Mouse (Mus musculus): Measurements from ENCODE around the gene Slc25a45. TPM values are rescaled to one million over a fixed set of nuclear protein-coding genes. Genes with fewer than 3 reads are reported as not detected.

Gene Slc25a45
- polyA plus RNA-seq, 1 experiment: 57.9 TPM

DNA sequence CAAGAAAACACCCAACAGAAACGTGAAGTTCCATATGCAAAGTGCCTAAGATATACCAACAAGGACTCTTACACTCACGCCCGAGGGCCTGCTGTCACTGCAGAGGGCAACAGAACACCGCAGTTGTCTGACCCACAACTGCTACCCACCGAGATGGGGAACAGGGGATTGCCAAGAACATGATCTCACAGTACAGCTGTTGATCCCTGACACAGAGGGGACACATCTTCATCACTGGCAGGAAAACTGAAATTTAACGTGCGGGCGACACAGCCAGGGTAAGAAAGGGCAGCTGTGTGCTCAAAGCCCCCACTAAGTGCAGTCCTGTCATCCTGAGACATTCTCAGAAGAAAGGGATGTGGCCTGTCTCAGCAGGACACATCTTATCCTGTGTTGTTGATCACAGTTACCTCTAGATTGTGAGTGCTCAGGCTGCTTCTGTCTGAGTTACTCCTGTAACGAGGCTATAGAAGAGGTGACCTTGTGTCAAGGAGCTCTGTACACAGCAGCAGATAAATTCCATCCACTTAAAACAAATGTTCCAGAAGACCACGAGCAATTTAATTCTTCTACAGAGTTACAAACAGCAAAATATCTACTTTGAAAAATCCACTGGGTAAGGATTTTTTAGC is 40.6 kb upstream of the Slc25a45 start:
- TF ChIP-seq POLR2A (IDR thresholded peaks at IDR 0.05; ENCODE audit: control insufficient read depth, extremely low read depth, insufficient read depth, low read length, poor library complexity): no peak
- no peak for TF ChIP-seq CTCF (IDR thresholded peaks at IDR 0.05; ENCODE audit: borderline replicate concordance, control insufficient read depth, extremely low read depth, insufficient read depth, low read length, poor library complexity)
- DNase-seq: no peak
- peaks cover 30% of the 10 kb centered on the region for H3K4me1 ChIP-seq (replicated peaks; ENCODE audit: control insufficient read depth, insufficient read depth, low read length)
- no peak overlapping the region for H3K27ac ChIP-seq (ENCODE audit: control insufficient read depth, insufficient read depth, low read length)
- H3K36me3 ChIP-seq (ENCODE audit: control insufficient read depth, insufficient read depth, low read length): no peaks in the 10 kb centered on the region
- WGBS: 92% methylated on average over 10 of the region's 10 CpGs
- no peak overlapping the region for H3K4me3 ChIP-seq (ENCODE audit: control insufficient read depth, insufficient read depth, low read length)
- H3K27me3 ChIP-seq (ENCODE audit: control insufficient read depth, insufficient read depth, low read length): no peaks in the 10 kb centered on the region

DNA sequence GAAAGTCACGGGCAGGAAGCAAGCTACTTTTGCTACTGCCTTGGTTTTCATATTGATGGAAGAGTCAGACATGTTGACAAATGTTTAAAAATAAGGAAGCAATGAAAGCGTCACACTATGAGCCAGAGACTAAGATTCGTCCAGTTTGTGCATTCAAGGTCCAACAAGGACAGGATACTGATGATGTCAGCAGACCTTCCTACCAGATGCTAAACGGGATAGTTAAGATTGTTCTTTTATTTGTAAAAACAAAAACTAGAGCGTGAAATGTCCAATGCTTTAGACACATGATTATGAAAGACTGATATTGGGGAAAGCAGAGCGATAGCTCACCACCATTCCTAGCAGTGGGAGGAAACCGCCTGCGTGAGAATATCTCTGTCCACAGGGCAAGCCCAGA is 40.0 kb upstream of the Slc25a45 start:
- peaks cover 32% of the 10 kb centered on the region for H3K4me1 ChIP-seq (replicated peaks; ENCODE audit: control insufficient read depth, insufficient read depth, low read length)
- no peaks in the 10 kb centered on the region for H3K27me3 ChIP-seq (ENCODE audit: control insufficient read depth, insufficient read depth, low read length)
- TF ChIP-seq POLR2A (IDR thresholded peaks at IDR 0.05; ENCODE audit: control insufficient read depth, extremely low read depth, insufficient read depth, low read length, poor library complexity): no peak
- TF ChIP-seq CTCF (IDR thresholded peaks at IDR 0.05; ENCODE audit: borderline replicate concordance, control insufficient read depth, extremely low read depth, insufficient read depth, low read length, poor library complexity): no peak
- no peak overlapping the region for H3K4me3 ChIP-seq (ENCODE audit: control insufficient read depth, insufficient read depth, low read length)
- 90% methylated on average over 8 of the region's 8 CpGs for WGBS
- no peak for DNase-seq
- no peaks in the 10 kb centered on the region for H3K36me3 ChIP-seq (ENCODE audit: control insufficient read depth, insufficient read depth, low read length)
- no peak overlapping the region for H3K27ac ChIP-seq (ENCODE audit: control insufficient read depth, insufficient read depth, low read length)

DNA sequence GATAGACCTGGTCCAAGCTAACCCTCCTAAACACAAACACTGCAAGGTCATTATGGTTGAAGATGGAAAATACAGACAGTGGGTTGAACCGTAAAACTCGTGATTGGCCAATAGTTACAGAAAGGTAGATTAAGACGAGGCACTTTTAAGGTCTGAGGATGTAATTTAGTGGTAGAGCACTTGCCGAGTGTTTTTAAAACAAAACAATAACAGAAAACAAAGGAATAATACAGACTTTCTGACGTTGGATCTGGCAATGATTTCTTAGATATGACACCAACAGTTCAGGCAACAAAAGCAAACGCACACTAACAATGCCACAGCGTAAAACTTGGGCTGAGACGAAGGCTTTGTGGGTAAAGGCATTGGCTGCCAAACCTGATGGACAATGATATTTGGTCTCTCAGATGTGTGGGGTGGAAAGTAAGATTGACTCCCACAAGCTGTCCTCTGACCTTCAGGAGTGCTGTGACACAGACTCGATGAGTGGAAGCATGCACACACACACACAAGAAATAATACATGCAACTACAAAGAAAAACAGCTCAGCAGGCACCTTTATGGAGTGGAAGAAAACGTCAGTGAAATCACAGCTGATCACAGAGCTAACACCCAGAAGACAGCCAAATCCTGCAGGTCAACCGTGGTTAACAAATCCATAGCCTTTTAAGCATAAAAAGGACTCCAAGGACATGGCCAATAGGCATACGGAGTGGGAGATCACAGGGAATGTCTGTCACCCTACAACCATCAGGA is 39.3 kb upstream of the Slc25a45 start:
- no peak for DNase-seq
- TF ChIP-seq POLR2A (IDR thresholded peaks at IDR 0.05; ENCODE audit: control insufficient read depth, extremely low read depth, insufficient read depth, low read length, poor library complexity) (no peak), CTCF (IDR thresholded peaks at IDR 0.05; ENCODE audit: borderline replicate concordance, control insufficient read depth, extremely low read depth, insufficient read depth, low read length, poor library complexity) (no peak)
- H3K27ac ChIP-seq (ENCODE audit: control insufficient read depth, insufficient read depth, low read length): no peak overlapping the region
- H3K4me1 ChIP-seq (replicated peaks; ENCODE audit: control insufficient read depth, insufficient read depth, low read length): peaks cover 36% of the 10 kb centered on the region
- WGBS: 90% methylated on average over 12 of the region's 12 CpGs
- no peaks in the 10 kb centered on the region for H3K27me3 ChIP-seq (ENCODE audit: control insufficient read depth, insufficient read depth, low read length)
- no peaks in the 10 kb centered on the region for H3K36me3 ChIP-seq (ENCODE audit: control insufficient read depth, insufficient read depth, low read length)
- H3K4me3 ChIP-seq (ENCODE audit: control insufficient read depth, insufficient read depth, low read length): no peak overlapping the region

DNA sequence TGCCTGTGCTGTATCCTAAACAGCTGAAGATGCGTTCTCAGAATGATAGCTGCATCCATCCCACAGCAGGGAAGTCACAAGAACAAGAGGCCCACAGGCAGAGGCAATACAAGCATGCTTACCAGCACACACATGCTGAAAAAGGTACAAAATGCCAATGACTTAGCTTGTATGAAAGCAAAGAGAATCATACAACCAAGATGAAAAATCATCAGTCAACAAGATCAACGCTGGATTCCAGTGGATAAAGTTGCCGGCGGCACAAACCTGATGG is 38.8 kb upstream of the Slc25a45 start:
- no peak for TF ChIP-seq CTCF (IDR thresholded peaks at IDR 0.05; ENCODE audit: borderline replicate concordance, control insufficient read depth, extremely low read depth, insufficient read depth, low read length, poor library complexity)
- TF ChIP-seq POLR2A (IDR thresholded peaks at IDR 0.05; ENCODE audit: control insufficient read depth, extremely low read depth, insufficient read depth, low read length, poor library complexity): no peak
- WGBS: 94% methylated on average over 4 of the region's 4 CpGs

DNA sequence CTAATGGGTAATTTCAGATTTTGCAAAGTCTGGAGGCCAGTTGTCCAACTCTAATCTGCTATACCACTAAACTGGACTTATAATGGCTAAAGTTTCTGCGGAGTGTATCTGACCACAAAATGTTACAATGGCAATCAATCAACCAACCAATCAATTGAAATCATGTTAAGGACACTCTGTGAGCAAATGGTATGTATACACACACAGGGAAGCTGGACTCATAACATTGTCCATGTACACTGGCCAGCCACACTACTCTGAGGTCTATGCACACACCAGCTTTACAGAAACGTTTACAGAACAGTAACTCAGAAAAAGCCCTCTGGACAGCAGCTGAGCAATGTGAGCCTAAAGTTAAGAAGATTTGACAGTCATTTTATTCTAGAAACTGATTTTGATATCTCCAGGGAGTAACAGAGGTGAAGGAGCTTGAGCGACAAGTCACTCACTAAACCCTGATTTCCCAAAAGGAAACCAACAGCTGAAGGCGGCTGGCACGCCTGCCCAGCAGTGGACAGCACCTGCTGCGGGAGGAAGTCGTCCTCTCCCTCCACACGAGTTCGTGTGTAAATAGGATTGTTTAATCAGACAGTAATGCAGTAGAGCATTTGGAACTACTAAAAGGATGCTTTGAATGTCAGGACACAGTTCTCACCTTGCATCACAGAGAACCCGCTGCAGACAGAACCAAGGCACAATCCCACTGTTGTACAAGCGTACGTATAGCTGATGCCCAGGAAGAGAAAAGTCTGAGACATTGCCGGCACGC is 38.1 kb upstream of the Slc25a45 start:
- no peak for DNase-seq
- H3K4me1 ChIP-seq (replicated peaks; ENCODE audit: control insufficient read depth, insufficient read depth, low read length): peaks cover 32% of the 10 kb centered on the region
- no peak overlapping the region for H3K27ac ChIP-seq (ENCODE audit: control insufficient read depth, insufficient read depth, low read length)
- no peak overlapping the region for H3K4me3 ChIP-seq (ENCODE audit: control insufficient read depth, insufficient read depth, low read length)
- H3K27me3 ChIP-seq (ENCODE audit: control insufficient read depth, insufficient read depth, low read length): no peaks in the 10 kb centered on the region
- no peaks in the 10 kb centered on the region for H3K36me3 ChIP-seq (ENCODE audit: control insufficient read depth, insufficient read depth, low read length)
- TF ChIP-seq POLR2A (IDR thresholded peaks at IDR 0.05; ENCODE audit: control insufficient read depth, extremely low read depth, insufficient read depth, low read length, poor library complexity) (no peak), CTCF (IDR thresholded peaks at IDR 0.05; ENCODE audit: borderline replicate concordance, control insufficient read depth, extremely low read depth, insufficient read depth, low read length, poor library complexity) (no peak)
- 67% methylated on average over 14 of the region's 14 CpGs for WGBS

More for the DNA sequence above, 38.8 kb upstream of the Slc25a45 start:
- H3K4me3 ChIP-seq (ENCODE audit: control insufficient read depth, insufficient read depth, low read length): no peak overlapping the region
- no peak for DNase-seq
- H3K36me3 ChIP-seq (ENCODE audit: control insufficient read depth, insufficient read depth, low read length): no peaks in the 10 kb centered on the region
- H3K27ac ChIP-seq (ENCODE audit: control insufficient read depth, insufficient read depth, low read length): no peak overlapping the region
- no peaks in the 10 kb centered on the region for H3K27me3 ChIP-seq (ENCODE audit: control insufficient read depth, insufficient read depth, low read length)
- H3K4me1 ChIP-seq (replicated peaks; ENCODE audit: control insufficient read depth, insufficient read depth, low read length): peaks cover 37% of the 10 kb centered on the region

DNA sequence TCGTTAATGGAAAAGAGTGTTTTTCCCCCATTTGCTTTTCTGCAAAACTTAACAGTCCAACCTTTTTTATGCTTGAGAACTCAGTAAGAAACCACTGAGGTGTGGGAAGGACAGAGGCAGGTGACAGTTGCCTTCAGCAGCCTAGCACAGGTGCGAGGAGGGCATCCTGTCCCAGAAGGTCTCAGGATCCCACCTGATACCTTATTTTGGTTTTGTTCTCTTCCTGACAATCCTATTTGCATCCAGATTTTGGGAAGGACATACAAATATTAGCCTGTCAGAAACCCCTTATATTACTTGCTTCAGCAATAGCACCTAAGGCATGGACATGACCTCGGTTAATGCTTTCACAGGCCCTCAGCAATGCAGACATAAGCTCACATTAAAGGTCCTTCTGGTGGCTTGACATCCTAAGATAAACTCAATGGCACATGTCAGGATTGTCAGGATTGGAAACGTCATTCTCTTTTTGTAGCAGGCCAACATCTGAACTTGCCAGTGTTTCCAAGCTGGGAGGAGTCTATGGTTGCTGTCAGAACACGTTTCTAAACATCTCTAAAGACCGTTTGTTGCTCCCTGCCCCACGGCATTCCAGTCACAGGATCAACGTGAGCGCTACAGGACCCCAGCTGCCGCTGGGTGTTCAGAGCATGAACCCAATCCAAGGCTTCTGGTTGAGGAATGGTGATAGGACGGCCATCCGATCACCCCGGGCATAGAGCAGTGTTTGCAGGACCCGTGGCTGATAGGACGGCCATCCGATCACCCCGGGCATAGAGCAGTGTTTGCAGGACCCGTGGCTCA is 37.3 kb upstream of the Slc25a45 start:
- H3K27ac ChIP-seq (ENCODE audit: control insufficient read depth, insufficient read depth, low read length): no peak overlapping the region

More for the DNA sequence above, 37.3 kb upstream of the Slc25a45 start:
- no peak for DNase-seq
- WGBS: 89% methylated on average over 18 of the region's 18 CpGs
- H3K4me1 ChIP-seq (replicated peaks; ENCODE audit: control insufficient read depth, insufficient read depth, low read length): peaks cover 28% of the 10 kb centered on the region
- no peaks in the 10 kb centered on the region for H3K36me3 ChIP-seq (ENCODE audit: control insufficient read depth, insufficient read depth, low read length)
- TF ChIP-seq CTCF (IDR thresholded peaks at IDR 0.05; ENCODE audit: borderline replicate concordance, control insufficient read depth, extremely low read depth, insufficient read depth, low read length, poor library complexity) (no peak), POLR2A (IDR thresholded peaks at IDR 0.05; ENCODE audit: control insufficient read depth, extremely low read depth, insufficient read depth, low read length, poor library complexity) (no peak)
- H3K27me3 ChIP-seq (ENCODE audit: control insufficient read depth, insufficient read depth, low read length): no peaks in the 10 kb centered on the region
- no peak overlapping the region for H3K4me3 ChIP-seq (ENCODE audit: control insufficient read depth, insufficient read depth, low read length)

Data from thymus, adult 2 months (tissue).